Mouse (Mus musculus) testis, postnatal 14 days (tissue): ENCODE measurements at regions not wholly inside any gene's neighbourhood (a gene's known extent, or its start where the extent isn't known, plus 50 kb on each side); places are given as distances from the start of the nearest gene placed in this dataset.

Experiments
- DNase-seq: peaks from one replicate; pipeline ENCODE4 v3.0.0; 2021; ENCODE audit warnings: low spot score

DNA sequence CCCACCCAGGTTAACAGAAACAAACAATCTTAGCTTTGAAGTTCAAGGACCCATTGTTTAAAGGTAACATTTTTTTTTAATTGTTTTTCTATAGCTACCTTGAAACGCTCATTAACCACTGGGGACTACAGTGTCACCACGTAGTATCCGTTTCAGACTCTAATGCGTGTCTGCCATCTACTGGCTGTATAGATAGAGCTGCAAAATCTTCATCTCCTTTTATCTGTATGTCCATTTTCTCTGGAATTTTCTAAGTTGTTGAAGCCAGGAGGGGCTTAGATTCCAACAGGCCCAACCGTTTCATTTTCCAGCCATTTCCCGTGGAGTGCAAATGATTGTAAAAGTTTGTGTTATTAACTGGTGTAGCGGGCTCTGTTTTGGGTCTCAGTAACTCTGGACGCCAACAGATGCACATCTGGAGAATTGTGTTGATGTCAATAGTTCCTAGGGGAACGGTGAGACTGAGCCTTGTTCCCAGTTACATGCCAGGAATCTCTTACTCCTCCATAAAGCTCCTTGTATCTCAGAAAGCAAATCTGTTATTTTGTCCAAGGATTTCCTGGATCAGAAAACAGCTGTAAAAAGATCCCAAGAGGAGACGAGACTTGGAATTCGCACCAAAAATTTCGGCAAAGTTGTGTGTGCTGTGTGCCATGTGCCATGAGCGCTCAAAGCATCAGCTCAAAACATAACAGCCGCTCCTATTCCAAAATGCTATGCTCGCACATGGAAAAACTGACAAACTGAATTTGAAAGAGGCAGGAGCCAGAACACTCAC lies 158.8 kb upstream of the Phyhipl start:
- DNase-seq, result no peak

DNA sequence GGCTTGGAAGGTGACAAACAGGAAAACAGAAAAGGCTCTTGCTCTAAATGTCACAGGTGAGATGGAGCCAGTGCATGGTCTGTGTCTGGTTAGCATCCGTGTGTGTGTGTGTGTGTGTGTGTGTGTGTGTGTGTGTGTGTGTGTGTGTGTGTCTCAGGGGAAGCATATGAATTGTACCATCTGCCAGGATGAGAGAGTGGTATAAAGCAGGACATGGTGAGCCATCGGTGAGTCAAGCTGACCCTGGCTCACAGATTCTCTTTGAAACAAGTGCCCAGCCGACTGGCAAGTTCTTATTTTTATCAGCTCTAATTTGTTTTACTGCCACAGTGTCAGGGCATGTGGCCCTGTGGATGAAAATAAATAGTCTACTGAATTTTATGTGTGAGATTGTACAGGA lies 153.6 kb upstream of the Phyhipl start:
- DNase-seq, result no peak

DNA sequence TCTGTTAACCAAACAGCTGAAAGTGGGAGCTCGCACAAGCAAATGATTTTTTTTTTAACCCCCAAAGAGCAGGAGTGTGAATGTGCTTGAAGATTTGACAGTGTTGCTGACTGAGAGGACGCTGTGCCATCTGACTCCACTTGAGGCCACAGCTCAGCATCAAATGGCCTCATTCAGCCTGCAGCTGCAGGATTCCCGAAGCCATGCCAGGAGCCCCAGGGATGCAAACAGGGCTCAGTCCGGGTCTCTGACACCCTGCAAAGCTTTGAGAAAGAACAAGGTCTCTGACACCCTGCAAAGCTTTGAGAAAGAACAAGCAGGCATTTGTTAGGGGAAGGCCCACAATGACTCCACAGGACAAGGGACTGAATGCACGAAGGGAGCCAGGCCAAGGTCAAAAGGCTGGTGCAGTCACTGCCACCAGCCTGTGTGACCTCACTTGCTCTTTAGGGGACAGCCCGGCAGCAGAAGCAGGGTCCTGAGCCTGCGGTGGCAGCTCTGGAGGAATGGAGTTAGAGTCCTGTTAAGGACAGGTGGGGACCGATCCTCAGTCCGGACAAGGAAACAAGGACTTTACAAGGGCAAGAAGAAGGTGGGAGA lies 151.1 kb upstream of the Phyhipl start:
- no peak for DNase-seq

DNA sequence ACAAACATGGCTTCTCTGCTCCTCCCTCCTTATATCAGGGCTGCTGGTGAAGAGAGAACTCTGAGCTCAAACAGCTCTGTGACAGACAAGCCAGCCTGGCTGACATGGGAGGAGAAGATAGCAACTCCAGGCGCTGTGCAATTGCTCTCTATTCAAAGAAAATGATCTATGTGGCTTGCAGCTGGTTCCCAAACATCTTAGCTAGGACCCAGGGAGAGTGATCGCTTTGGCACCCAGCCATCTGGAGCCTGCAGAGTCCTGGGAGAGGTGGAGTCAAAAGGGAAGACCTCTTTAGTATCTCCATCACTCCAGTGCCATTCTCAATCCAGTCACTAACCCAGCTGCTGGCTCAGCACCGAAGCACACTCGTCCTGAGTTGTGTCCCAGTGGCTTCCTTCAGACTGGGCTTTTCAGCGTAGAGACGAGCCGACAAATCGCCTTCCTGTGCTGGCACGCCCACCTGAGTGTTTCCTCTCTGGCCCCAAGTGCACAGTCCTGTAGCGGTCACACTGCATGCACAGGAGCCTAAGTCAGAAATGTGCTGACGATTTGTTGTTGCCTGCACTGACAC lies 145.1 kb upstream of the Phyhipl start:
- DNase-seq, result no peak

DNA sequence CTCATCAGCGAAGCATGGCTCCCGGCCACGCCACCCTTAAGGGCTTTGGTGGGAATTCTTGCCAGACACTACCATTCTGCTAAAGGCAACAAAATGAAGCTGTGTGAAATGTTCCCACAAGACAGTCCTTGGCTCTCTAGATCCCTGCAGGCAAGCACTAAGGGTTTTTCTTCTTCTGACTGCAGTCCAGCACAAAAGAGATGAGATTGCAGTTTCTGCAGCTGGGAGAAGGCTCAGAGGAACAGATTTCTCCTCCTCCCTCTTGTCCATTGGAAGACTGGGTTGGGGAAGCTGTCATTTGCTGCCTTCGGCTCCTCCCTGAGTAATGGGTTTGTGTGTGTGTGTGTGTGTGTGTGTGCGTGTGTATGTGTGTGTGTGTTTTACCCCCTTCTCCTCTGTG lies 144.1 kb upstream of the Phyhipl start:
- no peak for DNase-seq

DNA sequence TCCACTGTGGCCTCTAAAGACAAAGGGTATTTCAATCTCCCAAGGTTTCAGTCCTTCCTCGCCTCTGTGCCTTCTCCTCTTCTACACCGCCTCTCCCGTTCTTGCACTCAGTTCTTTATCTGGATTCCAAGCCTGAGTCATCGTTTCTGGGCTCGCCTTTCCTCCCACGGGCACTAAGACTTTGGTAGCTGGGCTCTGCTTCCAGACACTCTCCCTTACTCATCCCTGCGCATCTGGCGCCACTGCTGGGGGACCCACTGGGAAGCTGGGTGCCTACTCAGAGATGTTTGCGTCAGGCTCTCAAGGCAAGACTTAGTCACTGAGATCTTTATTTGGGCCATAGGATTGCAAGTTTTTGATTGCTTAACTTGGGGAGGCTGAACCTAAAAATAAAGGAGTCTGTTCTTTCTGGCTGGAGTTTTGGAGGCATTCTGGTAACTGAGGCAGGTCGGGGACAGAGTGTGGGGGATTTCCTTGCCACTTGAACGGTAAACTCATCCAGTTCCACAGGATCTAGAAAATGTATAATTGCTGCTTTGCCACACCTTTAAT lies 143.5 kb upstream of the Phyhipl start:
- DNase-seq, result peak; percentile 15

DNA sequence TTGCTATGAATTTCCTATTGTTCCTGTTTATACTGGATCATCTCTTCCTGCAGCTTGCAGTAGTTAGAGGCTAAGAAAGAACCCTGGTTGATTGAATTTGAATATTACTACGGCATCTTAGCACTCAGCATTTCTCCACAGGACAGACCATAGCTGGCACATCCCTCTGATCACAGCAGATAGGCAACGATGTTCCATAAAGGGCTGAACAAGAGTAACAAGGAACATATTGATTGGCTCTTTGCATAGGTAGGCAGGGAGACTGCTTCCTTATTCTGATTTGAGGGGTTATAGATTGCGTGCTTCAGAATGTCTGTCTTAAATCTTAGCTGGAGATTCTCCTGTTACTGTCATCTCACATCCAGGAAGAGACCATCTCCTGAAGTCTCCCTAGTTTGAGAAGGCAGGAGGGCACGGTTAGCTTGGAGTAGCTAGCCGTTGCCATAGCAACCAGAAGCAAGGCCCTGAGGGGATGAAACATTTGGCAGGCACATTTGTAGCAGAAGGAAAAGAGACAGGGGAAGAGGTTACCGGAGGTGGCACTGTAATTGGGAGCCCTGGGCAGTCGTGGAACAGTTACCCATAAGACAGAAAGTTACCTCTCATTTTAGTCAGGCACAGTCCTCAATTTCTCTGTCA lies 133.2 kb upstream of the Phyhipl start:
- DNase-seq, result no peak

DNA sequence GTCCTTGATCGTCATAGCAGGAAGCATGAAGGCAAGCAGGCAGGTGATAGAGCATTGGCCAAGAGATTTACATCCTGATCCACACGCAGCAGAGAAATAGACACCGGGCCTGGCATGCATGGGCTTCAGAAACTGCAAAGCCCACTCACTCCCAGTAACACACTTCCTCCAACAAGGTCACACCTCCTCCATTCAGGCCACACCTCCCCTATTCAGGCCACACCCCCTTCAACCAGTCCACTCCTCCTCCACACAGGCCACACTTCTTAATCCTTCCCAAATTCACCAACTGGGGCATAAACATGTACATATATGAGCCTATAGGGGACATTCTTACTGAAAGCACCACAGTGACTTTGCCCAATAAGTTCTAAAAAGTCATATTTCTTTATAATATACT lies 125.3 kb upstream of the Phyhipl start:
- DNase-seq, result no peak

DNA sequence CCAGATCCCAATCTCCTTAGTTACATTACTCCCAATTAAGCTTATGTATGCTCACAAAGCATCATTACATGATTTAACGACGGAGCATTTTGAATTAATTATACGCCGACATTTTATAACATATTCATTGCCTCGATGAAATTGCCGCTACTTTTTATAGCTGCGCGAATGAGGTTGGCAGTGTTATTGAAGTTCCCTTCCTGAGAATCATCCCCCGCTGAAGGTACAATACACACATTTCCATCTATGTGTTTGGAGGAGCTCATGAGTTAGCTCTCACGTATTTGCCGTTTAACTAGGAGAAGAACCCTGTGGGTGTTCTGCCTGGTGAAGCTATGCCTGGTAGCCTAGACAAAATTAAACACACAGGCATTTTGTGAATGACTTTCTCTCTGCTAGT lies 122.8 kb upstream of the Phyhipl start:
- DNase-seq, result no peak

DNA sequence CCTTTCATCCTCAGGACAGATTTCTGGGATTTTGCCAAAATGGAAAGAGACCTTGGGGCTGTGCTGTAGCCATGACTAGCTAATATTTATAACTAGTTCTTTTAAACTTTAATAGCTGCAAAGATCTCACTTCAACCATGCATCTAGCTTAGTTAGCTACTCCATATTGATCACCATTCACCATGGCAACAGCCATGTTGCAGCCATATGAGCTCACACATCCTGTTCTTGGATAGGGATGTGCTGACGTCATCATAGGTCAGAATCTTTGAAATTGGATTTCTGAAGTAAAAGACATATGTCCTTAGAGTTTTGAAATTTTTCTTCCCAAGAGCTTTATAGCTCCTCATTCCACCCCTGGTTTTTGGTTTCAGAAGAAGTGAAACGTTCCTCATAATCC lies 118.8 kb upstream of the Phyhipl start:
- no peak for DNase-seq

DNA sequence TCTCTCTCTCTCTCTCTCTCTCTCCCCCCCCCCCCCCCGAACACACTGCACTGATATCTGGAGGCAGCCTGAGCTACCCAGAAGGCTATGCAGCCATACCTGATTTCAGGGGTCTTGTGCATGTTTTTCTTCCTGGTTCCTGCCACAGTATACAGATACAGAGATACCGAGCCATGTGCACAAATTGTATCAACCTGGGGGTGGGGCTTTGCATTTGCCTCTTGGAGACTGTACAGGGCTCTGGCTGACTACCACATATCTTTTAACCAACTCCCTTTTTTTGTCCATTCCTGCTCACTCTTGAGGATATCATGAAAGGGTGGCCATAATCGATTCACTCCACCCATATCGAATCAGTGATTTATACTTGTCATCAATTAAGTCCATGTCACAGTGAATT lies 118.4 kb upstream of the Phyhipl start:
- DNase-seq, result no peak

DNA sequence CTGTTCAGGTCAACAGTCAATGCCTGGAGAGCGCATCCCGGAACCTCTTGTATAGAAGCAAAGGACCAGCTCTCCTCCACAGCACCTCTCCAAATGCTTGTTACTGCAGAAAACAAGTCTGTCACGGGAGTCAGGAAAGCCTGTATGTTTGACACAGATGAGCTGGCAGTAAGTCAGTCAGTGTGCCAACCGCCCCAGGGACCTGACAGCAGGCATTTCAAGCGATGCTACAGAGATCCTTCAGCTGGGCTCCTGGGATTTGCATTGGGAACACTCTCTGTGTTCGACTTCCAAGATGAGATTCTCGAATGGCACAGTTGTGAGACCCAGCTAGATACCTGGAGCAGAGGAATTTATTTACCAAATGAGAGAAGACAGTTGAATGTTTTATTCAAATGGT lies 111.7 kb upstream of the Phyhipl start:
- no peak for DNase-seq

DNA sequence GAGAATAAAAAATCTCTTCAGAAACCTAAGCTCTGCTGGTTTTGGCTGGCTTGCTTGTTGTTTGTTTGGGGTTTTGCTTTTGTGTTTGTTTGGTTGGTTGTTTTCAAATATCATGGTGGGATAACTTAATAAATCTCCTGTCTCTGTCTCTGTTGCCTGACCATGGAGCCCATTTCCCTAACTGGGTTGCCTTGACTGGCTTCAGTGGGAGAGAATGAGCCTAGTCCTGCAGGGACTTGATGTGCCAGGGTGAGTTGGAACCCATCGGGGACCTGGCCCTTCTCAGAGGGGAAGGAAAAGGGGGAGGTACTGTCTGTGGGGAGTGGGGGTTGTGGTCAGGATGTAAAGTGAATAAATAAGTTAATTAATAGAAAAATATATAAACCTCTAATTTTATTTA lies 111.1 kb upstream of the Phyhipl start:
- no peak for DNase-seq

DNA sequence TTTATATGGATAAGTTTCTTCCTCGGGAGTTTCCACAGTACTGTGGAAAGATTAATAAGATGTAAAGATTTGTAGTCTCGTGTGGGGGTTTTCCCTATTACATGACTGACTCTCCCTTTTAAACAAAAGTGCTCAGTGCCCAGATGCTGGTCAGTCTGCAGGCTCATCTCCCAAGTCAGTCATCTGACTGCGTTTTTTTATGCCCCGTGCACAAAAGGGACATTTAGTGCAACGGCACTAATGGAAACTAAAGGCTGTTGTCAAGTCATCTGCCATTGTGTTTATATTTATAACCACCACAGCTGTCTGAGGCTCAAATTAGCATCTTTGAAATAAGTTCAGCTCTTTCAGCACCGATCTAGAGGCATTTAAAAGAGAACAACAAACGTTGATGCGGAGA lies 110.7 kb upstream of the Phyhipl start:
- no peak for DNase-seq

DNA sequence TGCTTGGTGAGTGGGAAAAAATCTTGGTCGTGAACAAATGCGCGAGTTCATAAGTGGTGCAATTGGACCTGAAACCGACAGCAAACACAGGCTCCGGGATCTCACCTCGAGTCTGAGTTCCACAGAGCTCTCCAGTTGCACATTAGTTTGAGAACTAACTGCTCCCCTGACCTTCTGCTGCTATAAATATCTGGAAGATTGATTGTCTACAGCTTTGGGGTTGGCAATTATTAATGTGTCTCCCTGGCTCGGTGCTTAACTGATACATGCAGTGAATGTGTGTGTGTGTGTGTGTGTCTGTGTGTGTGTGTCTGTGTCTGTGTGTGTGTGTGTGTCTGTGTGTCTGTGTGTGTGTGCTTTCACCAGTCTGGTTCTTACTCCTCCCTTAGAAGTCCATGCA lies 107.4 kb upstream of the Phyhipl start:
- DNase-seq, result no peak

DNA sequence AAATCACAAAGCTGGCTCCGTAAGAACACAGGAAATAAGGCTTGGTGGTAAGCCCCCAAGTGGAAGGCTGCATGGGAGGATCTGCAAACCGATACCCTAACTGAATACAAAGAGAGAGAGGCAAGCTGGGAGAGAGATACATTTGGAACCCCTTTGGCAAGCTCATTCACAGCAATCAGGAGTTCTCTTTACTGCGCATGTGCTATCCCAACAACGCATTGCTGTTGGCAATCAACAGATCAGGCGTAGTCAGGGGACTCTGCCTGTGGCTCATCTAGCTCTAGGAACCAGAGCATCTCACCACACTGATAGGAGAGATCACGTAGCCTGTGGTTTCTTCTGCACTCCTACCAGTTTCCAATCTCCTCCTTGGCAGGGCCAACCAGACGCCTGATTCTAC lies 103.9 kb upstream of the Phyhipl start:
- no peak for DNase-seq

DNA sequence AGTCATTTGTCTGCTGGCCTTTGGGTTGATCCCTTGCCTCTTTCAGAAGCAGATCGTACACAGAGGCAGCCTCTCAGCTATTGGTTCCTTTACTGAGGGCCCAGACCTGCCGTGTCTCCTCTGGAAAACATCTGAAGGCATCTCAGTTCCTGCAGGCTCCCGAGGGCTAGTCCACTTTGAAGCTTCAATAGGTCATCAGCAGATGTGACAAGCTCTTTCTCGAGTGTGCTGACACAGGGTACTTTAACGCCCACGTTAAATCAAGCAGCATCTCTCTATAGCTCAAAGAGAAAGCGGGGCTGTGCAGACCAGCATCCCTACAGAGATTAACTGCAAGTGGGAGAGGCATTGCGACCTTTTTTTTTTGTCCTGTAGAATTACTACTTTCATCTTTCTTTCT lies 96.0 kb upstream of the Phyhipl start:
- no peak for DNase-seq

DNA sequence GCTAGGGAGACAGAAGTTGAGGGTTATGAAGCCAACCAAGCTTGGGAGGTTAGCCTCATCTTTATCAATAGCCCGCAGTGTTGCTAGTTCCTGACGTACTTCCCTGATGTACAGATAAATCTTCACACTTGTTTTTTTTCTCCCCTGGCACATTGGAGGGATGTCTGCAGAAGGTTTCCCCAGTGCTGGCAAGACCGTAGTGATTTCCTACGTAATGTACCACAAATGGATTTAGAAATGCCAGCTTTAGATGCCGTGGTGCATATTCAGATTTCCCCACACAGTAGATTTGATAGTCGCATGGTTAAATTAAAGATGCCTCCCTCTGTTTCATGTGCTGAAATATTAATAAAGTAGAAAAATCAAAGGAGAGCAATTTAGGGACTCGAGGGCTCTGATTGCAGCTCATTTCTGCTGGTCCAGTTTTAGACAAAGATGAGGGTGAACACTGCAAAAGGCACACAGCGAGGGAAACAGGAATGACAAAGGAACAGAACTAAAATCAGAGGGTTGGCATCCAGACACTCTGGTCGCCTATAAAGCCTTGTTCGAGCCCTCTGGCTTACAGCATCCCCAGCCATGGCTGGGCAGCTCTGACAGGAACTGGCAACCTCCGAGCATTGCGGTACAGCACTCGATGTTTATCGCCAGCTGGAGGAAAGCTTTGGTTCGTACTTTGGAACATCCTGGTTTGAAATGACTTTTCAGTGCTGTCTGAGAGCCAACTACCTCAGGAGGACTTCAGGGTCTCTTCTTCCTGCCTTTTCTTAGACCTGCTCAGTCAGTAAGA lies 94.8 kb upstream of the Phyhipl start:
- no peak for DNase-seq

DNA sequence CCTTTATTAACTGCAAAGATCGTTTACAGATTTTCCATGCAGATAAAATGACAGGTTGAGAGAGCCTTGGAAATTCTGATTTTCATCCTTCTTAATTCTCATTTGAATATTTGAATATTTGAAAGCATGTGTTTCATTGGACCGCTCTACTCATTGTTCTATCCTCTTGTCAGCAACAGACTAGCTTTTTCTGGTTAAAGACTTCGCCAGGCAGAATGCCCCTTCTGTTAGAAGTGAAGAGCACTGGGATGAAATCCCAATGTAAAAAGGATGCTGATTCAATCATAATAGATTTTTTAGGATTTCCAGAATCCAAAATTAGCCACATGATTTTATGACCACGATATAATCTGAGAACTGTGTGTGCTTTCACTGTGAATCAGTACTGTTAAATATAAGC lies 90.8 kb upstream of the Phyhipl start:
- no peak for DNase-seq

DNA sequence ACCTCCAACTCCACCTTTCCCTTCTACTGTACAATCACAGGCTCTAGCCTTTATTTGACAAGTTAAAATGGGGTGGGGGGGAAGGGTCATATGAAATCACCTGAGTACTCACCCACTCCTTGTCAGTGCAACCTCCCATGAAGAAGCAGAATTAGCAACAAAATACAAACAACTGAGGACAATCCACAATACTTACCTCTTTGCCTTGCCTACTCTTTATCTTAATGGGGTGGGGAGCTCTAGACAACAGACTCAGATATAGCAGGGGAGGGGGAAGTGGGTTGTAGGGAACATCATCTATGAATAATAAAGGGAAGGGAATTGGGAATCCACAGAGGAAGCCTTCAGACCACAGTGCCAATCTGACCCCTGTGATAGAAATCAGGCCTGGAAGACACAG lies 86.1 kb upstream of the Phyhipl start:
- DNase-seq, result no peak

DNA sequence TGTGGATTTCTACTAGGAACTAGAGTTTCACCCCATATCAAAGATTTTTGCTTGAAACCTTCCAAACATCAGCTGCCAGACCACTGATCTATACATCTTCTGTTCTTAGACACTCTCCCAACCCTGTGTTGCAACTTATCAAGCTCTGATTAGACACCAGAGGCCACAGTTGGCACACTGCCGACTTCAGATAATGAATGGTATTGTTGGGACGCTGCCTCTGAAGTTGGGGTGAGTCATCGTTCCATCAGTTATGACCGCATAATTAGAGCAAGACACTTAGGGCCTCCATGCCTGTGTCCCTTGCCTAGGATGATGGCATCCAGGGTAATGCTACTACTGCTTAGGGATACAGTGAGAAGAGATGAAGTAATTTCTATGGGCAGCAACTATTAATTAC lies 84.3 kb upstream of the Phyhipl start:
- no peak for DNase-seq

DNA sequence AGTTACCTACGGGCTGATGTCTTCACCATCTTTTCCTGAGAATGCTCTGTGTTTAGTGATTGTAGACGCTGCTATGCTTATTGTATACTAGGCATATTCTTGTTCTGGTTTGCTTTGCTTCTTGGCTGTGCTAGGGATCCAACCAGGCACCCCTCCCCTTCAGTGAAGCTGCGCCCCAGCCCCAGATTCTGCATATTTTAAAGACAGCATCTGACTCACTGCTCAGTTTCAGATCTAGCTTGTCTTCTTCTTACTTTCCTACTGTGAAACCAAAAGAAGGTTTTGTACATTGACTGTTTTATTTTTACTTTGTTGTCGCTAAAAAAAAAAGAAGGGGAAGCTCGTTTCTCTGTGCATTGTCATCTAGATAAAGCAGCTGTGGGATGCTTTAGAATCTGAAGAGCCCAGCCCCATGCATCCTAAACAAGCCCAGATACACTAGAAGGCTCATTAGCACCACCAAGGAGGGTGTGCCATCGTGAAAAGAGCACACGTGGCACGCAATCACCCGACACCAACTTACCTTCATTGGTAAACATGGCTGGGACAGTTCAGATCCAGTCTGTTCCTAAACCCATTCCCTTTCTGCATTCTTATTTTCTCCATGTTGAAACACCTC lies 83.7 kb upstream of the Phyhipl start:
- no peak for DNase-seq
